Mouse (Mus musculus): Measurements from ENCODE around the gene Tas2r139.
"Not testable (repeated sequence)": the region's sequence is repeated elsewhere in the genome, so short reads cannot be mapped to it uniquely, and the experiment has no call there.

Tas2r139 gene

GRCm38 (mm10) chr6:42140636-42141035, at the start of gene Tas2r139:
Tas2r139 (plus strand) TSS chr6:42140936.
- no peak for DNase-seq

DNA sequence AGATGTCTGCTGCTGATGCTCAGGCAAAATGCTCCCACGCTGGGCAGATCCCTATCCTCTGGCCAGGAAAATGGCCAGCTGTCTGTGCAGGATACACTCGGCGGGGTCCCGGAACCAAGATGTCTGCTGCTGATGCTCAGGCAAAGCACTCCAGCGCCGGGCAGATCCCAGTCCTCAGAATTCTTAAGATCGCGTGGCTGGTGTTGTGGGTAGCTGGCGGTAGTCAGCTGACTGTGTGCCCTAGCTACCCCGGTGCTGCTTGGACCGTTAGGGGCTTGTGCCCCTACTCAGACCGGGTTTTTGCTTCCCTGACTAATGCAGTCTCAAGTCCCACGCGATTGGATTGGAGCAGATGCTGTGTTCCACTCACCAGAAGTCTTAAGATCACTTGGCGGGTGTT, 10.4 kb downstream of the Tas2r139 start:
- not testable (repeated sequence) for DNase-seq

DNA sequence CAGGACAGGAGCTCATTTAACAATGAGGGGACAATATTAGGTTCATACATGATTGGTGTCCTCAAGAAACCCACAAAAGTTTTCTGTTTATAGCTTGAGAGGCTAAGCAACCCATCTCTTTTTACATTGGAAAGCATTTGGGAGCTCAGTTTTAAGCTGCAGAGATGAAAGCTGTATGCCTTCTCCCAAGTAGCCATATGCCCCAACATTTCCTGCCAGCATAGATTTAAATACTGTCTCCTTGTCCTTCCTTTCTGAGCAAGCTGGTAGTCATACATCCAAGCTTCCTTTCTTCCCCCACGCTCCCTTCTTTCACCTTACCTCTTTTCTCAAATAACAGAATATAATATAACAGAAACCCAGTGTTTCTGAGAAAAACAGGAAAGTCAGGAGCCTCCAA, 41.7 kb downstream of the Tas2r139 start:
- no peak for DNase-seq

DNA sequence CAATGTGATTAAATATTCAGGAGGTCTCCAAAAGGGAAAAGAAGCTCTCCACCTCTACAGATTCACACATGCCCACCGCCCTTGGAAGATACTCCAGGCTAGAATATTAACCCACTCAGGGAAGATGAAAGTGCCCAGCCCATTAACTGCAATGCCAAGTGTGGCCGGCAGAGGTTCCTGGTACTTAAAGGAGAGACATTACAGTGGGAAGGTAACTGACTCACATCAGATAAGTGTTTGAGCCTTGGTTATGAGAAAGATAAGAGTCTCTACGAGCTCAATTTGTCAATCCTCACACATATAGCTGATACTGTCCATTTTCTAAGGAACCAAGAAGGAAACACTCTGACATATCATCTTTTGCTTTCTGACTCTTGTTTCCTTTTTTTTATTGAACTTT, 45.5 kb downstream of the Tas2r139 start:
- peak; percentile 11 to 12 for DNase-seq

Data from thymus, postnatal 36 days (tissue).